Mouse (Mus musculus) retina, postnatal 7 days (tissue): ENCODE measurements around the gene Tie1.

Experiments used
- DNase-seq: peaks from one replicate; pipeline ENCODE4 v3.0.0-alpha.2; 2012; ENCODE audit warnings: low read depth, low spot score

Tie1 gene

DNA sequence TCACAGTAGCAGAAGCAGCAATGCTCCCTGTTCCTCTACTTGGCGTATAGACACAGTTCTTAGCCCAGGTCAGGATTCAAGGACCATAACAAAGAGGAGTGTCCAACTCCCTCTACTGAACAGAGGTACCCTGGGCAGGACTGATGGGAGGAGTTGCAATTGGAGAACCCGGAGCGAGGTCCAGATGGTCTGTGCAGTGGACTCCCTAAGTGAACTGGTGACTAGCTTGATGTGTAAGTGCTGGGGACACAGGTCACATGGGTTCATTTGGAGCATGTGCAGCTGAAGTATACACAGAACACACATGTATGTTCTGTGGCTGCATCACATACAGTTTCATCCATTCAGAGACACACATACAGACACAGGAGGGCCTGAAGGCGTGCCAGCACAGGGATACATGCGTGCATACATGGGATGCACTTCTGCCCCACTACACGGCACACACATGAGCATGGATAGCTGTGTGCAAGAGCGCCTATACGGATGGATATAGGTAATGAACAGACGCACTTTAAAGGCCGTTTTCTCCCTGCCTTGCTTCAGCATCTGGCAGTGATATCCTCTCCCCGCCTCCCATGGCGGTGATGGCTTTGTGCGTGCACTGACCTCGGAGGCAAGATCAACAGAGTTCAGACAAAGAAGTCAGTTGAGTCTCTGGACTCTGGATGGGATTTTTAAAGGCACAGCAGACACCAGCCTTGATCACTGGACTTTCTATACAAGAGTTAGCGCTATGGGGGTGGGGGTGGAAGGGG is 12.9 kb downstream of the Tie1 start:
- DNase-seq = no peak

- DNase-seq = no peak
Measured at GRCm38 (mm10) chr4:118472687-118473086, 17.2 kb downstream of the Tie1 start.

- no peak for DNase-seq
Measured at GRCm38 (mm10) chr4:118471281-118471680, 18.6 kb downstream of the Tie1 start.

- DNase-seq = no peak
Measured at GRCm38 (mm10) chr4:118465697-118466163, 24.1 kb downstream of the Tie1 start.

DNA sequence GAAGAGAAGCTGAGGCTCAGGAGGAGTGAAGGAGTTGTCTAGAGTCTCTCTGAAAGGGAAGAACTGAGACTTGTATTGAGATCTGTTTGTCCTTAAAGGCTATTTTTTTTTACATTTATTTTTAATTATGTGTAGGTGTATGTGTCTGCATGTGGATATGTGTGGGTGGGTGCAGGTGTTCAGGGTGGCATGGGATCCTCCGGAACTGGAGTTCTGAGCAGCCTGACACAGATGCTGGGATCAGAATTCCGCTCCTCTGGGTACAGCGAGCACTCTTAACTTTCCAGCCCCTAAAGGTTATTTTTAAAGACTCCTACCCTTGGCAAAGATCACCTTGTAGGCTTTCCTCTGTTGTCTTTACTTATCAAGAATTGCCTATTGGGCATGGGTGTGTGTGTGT is 24.9 kb downstream of the Tie1 start:
- no peak for DNase-seq

DNA sequence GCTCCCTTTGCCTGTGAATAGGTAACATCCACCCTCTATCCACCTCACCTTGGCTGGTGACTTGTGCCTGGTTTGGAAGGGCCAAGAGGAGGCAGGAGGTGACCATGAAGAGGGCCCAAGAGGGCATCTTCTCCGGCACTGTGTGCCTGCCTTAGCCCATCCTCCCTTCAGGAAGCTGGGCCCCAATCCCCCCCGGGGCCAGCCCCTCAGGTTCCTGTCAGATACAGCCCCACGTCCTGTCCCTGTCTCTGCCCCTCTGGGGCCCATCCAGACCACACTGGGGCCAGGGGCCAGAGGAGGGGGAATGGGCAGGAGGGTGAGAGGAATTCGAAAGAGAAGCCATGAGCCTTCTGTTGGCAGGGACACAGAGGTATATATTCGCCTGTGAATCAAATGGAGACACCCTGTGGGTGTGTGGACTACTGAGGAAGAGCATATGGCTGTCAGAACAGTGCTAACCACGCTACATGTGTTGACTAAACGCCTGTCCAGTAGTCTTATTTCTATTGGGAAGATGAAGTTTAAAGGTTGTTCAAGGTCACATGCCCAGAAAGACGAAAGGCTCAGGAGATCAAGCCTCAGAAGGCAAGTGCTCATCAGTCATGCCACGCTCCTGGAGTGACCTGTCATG is 32.4 kb downstream of the Tie1 start, which contains the start of gene Mpl:
Mpl (minus strand) TSS at position 169 of the 631 bp plus-strand sequence.
- no peak for DNase-seq

GRCm38 (mm10) chr4:118446415-118447153 is 43.3 kb downstream of the Tie1 start:
- no peak for DNase-seq

DNA sequence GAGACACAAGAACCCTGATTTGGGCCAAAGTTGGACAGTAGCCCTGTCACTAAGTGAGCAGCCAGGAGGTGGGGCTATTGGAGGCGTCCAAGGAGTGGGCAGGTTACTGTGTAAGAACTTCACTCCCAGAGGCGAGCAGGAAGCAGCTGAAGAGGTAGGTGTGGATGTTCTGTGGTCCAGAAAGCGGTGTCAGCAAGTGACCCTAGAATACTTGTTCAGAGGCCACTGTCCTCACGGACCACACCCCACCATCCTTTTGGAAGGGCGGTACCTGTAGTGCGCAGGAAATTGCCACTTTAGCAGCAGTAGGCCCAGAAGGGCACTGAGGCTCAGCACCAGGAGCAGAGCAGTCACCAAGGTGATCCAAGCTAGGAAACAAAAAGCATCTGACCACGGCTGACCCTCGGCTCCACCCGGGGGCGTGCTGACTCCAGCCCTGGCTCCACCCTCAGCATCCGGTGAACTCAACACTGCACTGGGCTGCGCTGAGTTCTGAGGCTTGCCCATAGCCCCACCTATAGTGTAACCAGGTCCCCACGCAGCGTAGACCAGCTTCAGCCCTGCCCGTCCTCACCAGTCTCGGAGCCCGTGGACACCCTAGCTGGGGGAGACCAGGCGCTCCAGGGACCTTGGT is 44.0 kb downstream of the Tie1 start:
- no peak for DNase-seq

GRCm38 (mm10) chr4:118445088-118445487 is 44.8 kb downstream of the Tie1 start:
- no peak for DNase-seq

- no peak for DNase-seq
Measured at GRCm38 (mm10) chr4:118437829-118438253, 52.0 kb downstream of the Tie1 start.

DNA sequence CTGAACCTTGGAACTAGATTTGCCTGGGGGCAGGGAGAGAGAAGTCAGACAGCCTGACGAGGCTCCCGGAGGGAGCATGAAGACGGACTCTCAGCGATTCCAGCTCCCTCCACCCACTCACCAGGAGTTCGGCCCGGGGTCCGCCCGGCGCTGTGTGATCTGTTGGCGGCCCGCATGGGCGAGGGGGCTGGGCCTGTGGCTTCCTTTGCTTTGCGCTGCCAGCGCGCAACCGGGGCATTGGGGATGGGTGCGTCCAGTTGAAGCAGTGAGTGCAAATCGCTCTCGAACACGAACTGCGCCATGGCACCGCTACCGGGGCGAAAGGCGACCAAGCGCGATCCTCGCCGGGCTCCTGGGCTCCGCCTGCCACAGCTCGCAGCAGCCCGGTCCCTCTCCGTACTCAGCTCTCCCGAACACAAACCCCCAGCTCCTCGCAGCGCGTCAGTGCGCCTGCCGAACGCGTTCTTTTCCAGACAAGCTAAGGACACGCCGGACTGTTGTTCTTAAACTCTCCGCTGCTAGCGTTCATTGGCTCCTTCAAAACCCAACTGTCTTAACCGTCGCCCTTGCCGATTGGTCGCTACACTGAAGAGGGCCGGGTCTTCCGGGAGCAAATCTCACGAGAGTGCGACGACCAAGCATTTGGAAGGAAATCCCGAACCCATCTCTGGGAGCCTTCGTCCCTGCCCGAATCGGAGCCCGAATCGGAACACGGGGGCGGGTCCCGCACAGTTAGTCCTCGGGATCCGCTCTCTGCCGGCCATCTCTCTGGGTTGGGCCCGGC is 52.8 kb downstream of the Tie1 start, which contains the start of gene Cdc20:
Cdc20 (minus strand) TSS at position 533 of the 784 bp plus-strand sequence.
- peak; percentile 91 for DNase-seq

GRCm38 (mm10) chr4:118432332-118432731 is 57.5 kb downstream of the Tie1 start:
- no peak for DNase-seq

DNA sequence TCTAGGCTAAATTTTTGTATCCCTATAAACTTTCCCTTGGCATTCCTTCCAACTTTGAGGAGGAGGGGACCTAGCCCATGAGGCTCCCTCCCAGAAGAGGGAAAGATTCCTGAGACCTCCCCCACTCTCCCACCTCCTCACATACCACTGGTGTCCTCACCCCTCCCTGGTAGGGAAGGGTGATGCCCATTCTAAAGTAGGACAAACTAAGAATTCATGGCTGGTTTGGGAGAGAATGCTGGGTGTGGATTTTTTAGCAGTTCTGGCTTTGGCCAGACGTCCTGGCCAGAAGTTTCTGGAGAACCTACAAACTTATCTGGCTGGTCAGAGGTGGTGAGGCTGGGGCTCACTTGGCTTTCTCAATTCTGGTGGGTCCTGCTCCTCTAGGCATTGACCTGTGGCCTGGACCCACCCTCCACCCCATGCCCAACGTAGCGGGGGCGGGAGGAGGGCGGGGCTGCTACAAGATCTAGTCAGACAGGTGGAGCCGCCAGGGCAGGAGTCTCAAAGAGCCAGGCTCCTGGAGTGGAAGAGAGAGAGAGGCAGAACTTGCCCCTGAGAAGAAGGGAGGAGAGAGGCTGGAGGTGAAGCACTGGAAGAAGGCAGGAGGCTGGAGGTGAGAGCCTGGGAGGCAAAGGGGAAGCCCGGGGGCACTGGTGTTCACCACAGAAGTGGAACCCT is 60.5 kb downstream of the Tie1 start:
- no peak for DNase-seq

GRCm38 (mm10) chr4:118428531-118429214 is 61.2 kb downstream of the Tie1 start:
- no peak for DNase-seq

DNA sequence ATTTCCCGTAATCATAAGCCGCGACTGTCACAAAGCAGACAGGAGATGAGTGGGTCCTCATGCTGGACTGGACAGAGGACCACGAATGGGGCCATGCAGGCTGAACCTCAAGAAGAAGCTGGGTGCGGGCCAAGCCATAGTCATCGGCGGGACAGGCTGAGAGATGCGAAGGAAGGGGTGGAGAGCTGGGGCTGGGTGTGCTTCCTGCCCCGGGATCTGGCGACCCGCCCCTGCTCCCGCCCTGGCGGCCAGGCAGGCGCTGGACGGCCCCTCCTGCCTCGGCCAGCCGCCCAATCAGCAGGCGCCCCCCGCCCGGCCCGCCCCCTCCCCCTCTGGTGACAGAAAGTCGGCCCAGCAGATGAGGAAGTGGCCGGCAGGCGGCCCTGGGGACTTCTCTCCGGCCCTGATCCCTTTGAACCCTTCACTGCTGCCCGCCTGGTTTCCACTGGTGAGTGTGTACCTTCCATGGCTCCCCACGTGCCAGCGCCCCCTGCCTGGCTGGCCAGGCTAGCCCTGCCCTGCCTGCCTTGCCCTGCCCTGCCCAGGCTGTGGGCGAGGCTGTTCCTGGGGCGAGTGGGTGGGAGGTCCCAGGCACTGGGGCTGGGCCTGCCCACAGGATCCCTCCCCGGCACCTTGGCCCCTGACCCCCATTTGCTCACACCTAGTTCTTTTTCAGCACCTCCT is 62.0 kb downstream of the Tie1 start, which contains the start of gene Elovl1:
Elovl1 (plus strand) TSS at position 326 of the 684 bp plus-strand sequence.
- DNase-seq = peak; percentile 66

- DNase-seq = no peak
Measured at GRCm38 (mm10) chr4:118427415-118427767, 62.5 kb downstream of the Tie1 start.

GRCm38 (mm10) chr4:118425374-118425773 is 64.5 kb downstream of the Tie1 start:
- no peak for DNase-seq

DNA sequence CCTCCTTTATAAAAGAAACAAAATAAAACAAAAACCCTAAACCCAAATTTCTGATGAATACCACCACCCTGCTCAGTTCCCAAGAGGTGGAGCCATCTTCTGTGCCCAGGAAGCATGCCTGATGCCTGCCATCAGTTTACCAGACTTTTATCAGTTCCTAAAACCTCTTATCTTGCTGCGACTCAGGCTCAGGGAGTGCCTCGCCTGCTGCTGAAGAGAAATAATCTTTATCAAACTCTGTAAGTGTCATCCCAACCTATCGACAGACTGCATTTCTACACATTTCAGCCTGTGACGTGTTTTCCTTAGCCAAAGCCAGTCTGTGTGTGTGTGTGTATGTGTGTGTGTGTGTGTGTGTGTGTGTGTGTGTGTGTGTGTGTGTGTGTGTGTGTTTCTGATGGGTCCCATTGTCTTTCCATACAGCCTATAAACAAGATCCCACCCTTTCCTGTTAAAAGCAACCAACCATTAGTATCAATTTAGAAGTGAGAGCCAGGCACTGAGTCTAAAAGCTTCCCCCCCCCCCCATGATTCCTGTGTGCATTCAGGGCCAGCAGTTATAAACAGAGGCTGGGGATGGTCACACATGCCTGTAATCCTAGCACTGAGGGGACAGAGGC is 65.2 kb downstream of the Tie1 start:
- DNase-seq = no peak

DNA sequence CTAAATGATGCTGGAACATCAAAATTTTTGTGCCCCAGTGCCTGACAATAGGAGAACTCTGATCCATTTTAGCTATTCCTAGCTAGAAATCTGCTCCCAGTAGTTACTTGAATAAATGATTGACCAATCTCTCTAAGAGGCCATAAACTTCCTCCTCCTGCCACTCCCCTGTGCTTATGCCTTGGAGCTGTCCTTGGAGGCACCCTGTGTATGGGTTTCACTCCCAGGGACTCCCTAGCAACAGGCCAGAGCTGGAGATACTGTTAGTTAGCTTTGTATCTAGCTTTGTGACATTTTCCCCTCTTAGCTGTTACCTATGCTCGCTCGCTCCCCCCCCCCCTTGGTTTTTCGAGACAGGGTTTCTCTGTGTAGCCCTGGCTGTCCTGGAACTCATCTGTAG is 68.5 kb downstream of the Tie1 start:
- no peak for DNase-seq
